Mouse (Mus musculus): ENCODE results near the gene Ssxb8. TPM values are rescaled to one million over a fixed set of nuclear protein-coding genes. Genes with fewer than 3 reads are reported as not detected.
A peak's percentile ranks its signal among the peaks of the same experiment; 100 is the strongest.
"Not testable (repeated sequence)": the region's sequence is repeated elsewhere in the genome, so short reads cannot be mapped to it uniquely, and the experiment has no call there.

The Ssxb8 gene
- total RNA-seq (2014; rRNA removed): not detected in 2 replicates
- not detected in 2 replicates for polyA plus RNA-seq (2012; rRNA removed)

DNA sequence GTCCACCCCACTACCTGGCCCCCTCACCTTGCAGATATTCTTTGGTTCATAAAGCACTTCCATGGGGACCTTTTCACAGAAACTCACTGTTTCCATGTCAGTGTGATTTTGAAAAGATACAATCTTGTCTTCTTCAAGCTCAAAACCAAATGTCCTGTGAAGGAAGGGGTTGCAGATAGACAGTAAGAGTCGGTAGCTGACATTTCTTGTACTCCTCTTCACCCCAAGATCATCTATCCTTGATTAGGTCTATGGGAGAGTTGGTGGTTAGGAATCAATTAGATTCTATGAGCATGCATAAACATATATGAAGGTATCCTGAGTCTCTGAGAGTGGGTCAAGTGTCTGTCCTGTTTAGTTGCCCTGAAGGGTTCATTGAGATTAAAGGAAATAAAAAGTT, at the start of gene Ssxb8:
Gene Ssxb8 (minus strand): TSS at position 101 of the 400 bp plus-strand sequence.
- not testable (repeated sequence) for H3K4me3 ChIP-seq (ENCODE audit: insufficient read depth, low read depth, low read length)

GRCm38 (mm10) chrX:8732907-8733306, 42.3 kb upstream of the Ssxb8 start:
- peak; percentile 43 for DNase-seq (ENCODE audit: extremely low read depth, low read depth, low spot score)
- no peaks in the 10 kb centered on the region for H3K36me3 ChIP-seq (ENCODE audit: control insufficient read depth, insufficient read depth, low read length)
- TF ChIP-seq POLR2A (IDR thresholded peaks at IDR 0.05; ENCODE audit: extremely low read depth, insufficient read depth, low read length): no peak
- peak; percentile 34 for TF ChIP-seq CTCF (IDR thresholded peaks at IDR 0.05; ENCODE audit: low read depth, low read length)

More for the DNA sequence above, at the start of gene Ssxb8:
- H3K79me2 ChIP-seq (ENCODE audit: control insufficient read depth, insufficient read depth, low read length); H3K36me3 ChIP-seq (ENCODE audit: control insufficient read depth, insufficient read depth, low read length); H3K27me3 ChIP-seq (ENCODE audit: control insufficient read depth, insufficient read depth, low read length); DNase-seq (ENCODE audit: extremely low read depth, low read depth, low spot score); H3K27ac ChIP-seq (replicated peaks; ENCODE audit: insufficient read depth, low read depth, low read length); H3K9ac ChIP-seq (ENCODE audit: low read depth, low read length); H3K4me1 ChIP-seq (ENCODE audit: control insufficient read depth, insufficient read depth, low read length): not testable (repeated sequence)
- WGBS: 47% methylated on average over 1 of the region's 1 CpGs

GRCm38 (mm10) chrX:8663085-8663484, 27.6 kb downstream of the Ssxb8 start:
- no peaks in the 10 kb centered on the region for H3K79me2 ChIP-seq (ENCODE audit: control insufficient read depth, insufficient read depth, low read length)
- no peaks in the 10 kb centered on the region for H3K4me1 ChIP-seq (ENCODE audit: control insufficient read depth, insufficient read depth, low read length)
- no peak overlapping the region for H3K9ac ChIP-seq (ENCODE audit: low read depth, low read length)
- TF ChIP-seq CTCF (IDR thresholded peaks at IDR 0.05; ENCODE audit: low read depth, low read length) (no peak), POLR2A (IDR thresholded peaks at IDR 0.05; ENCODE audit: extremely low read depth, insufficient read depth, low read length) (no peak)
- no peak for DNase-seq (ENCODE audit: extremely low read depth, low read depth, low spot score)
- no peaks in the 10 kb centered on the region for H3K36me3 ChIP-seq (ENCODE audit: control insufficient read depth, insufficient read depth, low read length)
- WGBS: 70% methylated on average over 4 of the region's 4 CpGs
- H3K4me3 ChIP-seq (ENCODE audit: insufficient read depth, low read depth, low read length): no peak overlapping the region
- H3K27ac ChIP-seq (replicated peaks; ENCODE audit: insufficient read depth, low read depth, low read length): no peak overlapping the region
- H3K27me3 ChIP-seq (ENCODE audit: control insufficient read depth, insufficient read depth, low read length): no peaks in the 10 kb centered on the region

More at GRCm38 (mm10) chrX:8732907-8733306, 42.3 kb upstream of the Ssxb8 start:
- no peaks in the 10 kb centered on the region for H3K27me3 ChIP-seq (ENCODE audit: control insufficient read depth, insufficient read depth, low read length)
- H3K27ac ChIP-seq (replicated peaks; ENCODE audit: insufficient read depth, low read depth, low read length): no peak overlapping the region
- H3K79me2 ChIP-seq (ENCODE audit: control insufficient read depth, insufficient read depth, low read length): no peaks in the 10 kb centered on the region
- H3K4me1 ChIP-seq (ENCODE audit: control insufficient read depth, insufficient read depth, low read length): no peaks in the 10 kb centered on the region
- 48% methylated on average over 5 of the region's 5 CpGs for WGBS
- H3K9ac ChIP-seq (ENCODE audit: low read depth, low read length): no peak overlapping the region
- no peak overlapping the region for H3K4me3 ChIP-seq (ENCODE audit: insufficient read depth, low read depth, low read length)

Other genes with a start within 250 kb of the Ssxb8 start
- not detected in 2 replicates for gene Ssxb2, start 229.1 kb downstream of the Ssxb8 start, total RNA-seq (2014; rRNA removed)
- not detected in 2 replicates for gene Ssxb2, start 229.1 kb downstream of the Ssxb8 start, polyA plus RNA-seq (2012; rRNA removed)
- gene Gm14459, start 165.9 kb downstream of the Ssxb8 start, total RNA-seq (2014; rRNA removed): not detected in 2 replicates
- not detected in 2 replicates for gene Gm14459, start 165.9 kb downstream of the Ssxb8 start, polyA plus RNA-seq (2012; rRNA removed)
- not detected in 2 replicates for gene Ssxb6, start 142.6 kb downstream of the Ssxb8 start, total RNA-seq (2014; rRNA removed)
- not detected in 2 replicates for gene Ssxb6, start 142.6 kb downstream of the Ssxb8 start, polyA plus RNA-seq (2012; rRNA removed)
- not detected in 2 replicates for gene Ssxb3, start 99.0 kb downstream of the Ssxb8 start, total RNA-seq (2014; rRNA removed)
- gene Ssxb3, start 99.0 kb downstream of the Ssxb8 start, polyA plus RNA-seq (2012; rRNA removed): not detected in 2 replicates
- not detected in 2 replicates for gene Ssx9, start 57.6 kb upstream of the Ssxb8 start, total RNA-seq (2014; rRNA removed)
- gene Ssx9, start 57.6 kb upstream of the Ssxb8 start, polyA plus RNA-seq (2012; rRNA removed): not detected in 2 replicates
- gene Ssxb5, start 112.8 kb upstream of the Ssxb8 start, total RNA-seq (2014; rRNA removed): not detected in 2 replicates
- gene Ssxb5, start 112.8 kb upstream of the Ssxb8 start, polyA plus RNA-seq (2012; rRNA removed): not detected in 2 replicates
- not detected in 2 replicates for gene Gm6592, start 153.2 kb upstream of the Ssxb8 start, total RNA-seq (2014; rRNA removed)
- not detected in 2 replicates for gene Gm6592, start 153.2 kb upstream of the Ssxb8 start, polyA plus RNA-seq (2012; rRNA removed)
- gene Gm5751, start 183.4 kb upstream of the Ssxb8 start, total RNA-seq (2014; rRNA removed): not detected in 2 replicates
- not detected in 2 replicates for gene Gm5751, start 183.4 kb upstream of the Ssxb8 start, polyA plus RNA-seq (2012; rRNA removed)
- gene B630019K06Rik, start 201.5 kb upstream of the Ssxb8 start, total RNA-seq (2014; rRNA removed): 0.18 and 0.47 TPM in 2 replicates
- 0.21 and 0.60 TPM in 2 replicates for gene B630019K06Rik, start 201.5 kb upstream of the Ssxb8 start, polyA plus RNA-seq (2012; rRNA removed)

All from liver, adult 2 months (tissue).